Mouse (Mus musculus): Measurements from ENCODE around the gene Adra2b. TPM values are rescaled to one million over a fixed set of nuclear protein-coding genes. Genes with fewer than 3 reads are reported as not detected.
A peak's percentile ranks its signal among the peaks of the same experiment; 100 is the strongest.

Gene Adra2b
- polyA plus RNA-seq (2015; fragmentation: Nextera tagmentation; extraction: Ambion mirVana): 0.60 and 0.72 TPM in 2 replicates

DNA sequence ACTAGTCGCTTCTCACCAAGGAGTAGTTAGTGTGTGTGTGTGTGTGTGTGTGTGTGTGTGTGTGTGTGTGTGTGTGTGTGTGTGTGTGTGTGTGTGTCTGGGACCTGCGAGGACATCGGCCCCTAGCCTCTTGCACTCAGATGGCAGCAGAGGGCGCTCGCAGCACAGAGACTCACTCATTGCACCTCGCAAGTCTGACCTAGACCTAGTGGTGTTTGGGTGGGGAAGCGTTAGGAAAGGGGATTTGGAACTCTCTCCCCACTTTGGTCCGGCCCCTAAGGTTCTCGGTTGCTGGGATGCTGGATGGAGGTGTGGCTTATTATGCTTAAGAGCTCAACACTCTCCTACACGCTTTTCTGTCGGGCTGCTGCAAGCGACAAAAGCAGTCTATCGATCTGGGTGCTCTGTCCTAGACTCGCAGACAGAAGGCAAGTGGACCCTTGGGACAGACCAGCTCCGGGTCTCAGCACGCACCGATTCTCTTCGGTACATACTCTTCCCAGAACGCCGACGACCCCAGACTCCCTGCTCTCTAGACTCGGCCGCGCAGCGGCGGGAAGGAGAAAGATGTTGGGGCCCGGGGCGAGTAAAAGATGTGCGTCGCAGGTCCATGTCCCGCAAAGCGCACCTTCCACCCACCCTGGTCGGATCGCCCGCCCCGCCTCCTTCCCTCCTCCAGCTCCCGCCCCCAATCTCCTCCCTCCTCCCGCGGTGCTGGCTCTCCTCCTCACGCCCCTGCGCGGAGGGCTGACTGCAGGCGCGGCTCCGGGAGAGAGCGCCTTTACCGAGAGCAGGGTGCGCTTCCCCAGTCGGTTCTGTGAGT is at the start of gene Adra2b:
TSS of gene Adra2b (plus strand) at position 750 of the 823 bp plus-strand sequence.
- H3K4me1 ChIP-seq: peaks cover 18% of the 10 kb centered on the region
- H3K4me3 ChIP-seq (replicated peaks): peak within 1 kb of the TSS; percentile 44
- H3K9me3 ChIP-seq (replicated peaks): no peaks in the 10 kb centered on the region
- no peak within 1 kb of the TSS; the same call in 1 of the 2 replicates for H3K9ac ChIP-seq (replicated peaks)
- peaks cover 77% of the 10 kb centered on the region for H3K27me3 ChIP-seq (replicated peaks)
- peak; percentile 83 for ATAC-seq (ENCODE audit: low FRiP score)
- H3K4me2 ChIP-seq: peak within 1 kb of the TSS; percentile 87
- H3K36me3 ChIP-seq: no peaks in the 10 kb centered on the region
- under 1% methylated on average over 48 of the region's 49 CpGs for WGBS
- no peak within 1 kb of the TSS for H3K27ac ChIP-seq (replicated peaks)

DNA sequence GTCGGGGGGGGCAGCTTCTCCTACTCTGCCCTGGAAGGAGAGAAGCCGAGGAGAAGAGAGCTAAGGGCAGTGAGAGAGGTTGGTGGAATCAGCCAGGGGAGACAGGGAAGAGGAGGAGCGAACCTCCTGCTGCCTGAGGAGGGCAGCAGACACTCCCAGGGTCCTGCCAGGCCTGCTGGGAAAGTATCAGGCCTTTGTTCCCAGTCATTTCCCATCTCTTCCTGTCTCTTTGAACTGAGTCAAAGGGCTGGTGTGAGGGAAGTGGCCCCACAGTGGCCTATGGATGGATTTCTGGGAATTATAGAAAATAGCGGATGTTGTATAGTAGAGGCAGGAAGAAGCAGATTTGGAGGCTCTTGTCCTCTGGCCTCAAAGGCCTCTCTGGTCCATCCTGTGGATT is 49.1 kb upstream of the Adra2b start:
- ATAC-seq (ENCODE audit: low FRiP score): no peak
- Histone ChIP-seq H3K4me1 (no peaks in the 10 kb centered on the region), H3K27me3 (replicated peaks) (no peaks in the 10 kb centered on the region), H3K27ac (replicated peaks) (0 out of 2 replicates have a peak overlapping the region, but pooled peaks have one; percentile 28), H3K9me3 (replicated peaks) (no peaks in the 10 kb centered on the region), H3K4me3 (replicated peaks) (no peak overlapping the region), H3K9ac (replicated peaks) (no peak overlapping the region), H3K4me2 (no peak overlapping the region), H3K36me3 (no peaks in the 10 kb centered on the region)
- 64% methylated on average over 4 of the region's 4 CpGs for WGBS

DNA sequence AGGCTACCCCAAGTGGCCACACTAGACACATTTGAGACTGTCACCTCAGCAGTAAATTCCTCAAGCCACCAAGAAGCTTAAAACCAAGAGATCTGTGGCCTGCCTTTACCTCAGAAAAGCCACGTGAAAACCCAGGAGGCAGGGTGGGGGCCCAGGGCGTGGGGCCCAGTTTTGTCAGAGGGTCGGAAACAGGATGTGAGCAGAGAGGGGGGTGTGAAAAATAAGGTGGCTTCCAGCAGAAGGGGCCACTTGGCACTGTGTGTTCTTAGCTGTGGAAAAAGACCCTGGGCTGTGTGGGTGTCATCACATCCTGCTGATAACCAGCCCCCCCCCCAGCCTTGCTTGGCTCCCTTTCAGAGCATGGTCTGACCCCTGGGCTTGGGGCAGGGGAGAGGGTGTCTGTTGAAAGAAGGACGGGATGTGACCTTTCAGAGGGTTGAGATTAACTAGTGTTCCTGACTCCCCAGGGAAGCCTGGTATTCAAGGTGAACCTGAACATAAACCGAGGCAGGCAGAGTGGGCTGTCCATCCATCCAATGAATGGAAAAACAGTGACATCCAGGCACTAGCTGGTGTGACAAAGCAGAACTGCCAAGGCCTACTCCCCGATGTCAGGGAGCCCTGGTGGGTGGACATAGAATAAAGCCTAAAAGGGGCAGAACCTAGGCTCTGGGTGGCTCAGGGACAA is 48.4 kb upstream of the Adra2b start:
- Histone ChIP-seq H3K4me1 (no peaks in the 10 kb centered on the region), H3K9ac (replicated peaks) (no peak overlapping the region), H3K36me3 (no peaks in the 10 kb centered on the region), H3K27ac (replicated peaks) (0 out of 2 replicates have a peak overlapping the region, but pooled peaks have one; percentile 28), H3K4me2 (no peak overlapping the region), H3K27me3 (replicated peaks) (no peaks in the 10 kb centered on the region), H3K9me3 (replicated peaks) (no peaks in the 10 kb centered on the region), H3K4me3 (replicated peaks) (no peak overlapping the region)
- WGBS: 82% methylated on average over 6 of the region's 6 CpGs
- ATAC-seq (ENCODE audit: low FRiP score): no peak

DNA sequence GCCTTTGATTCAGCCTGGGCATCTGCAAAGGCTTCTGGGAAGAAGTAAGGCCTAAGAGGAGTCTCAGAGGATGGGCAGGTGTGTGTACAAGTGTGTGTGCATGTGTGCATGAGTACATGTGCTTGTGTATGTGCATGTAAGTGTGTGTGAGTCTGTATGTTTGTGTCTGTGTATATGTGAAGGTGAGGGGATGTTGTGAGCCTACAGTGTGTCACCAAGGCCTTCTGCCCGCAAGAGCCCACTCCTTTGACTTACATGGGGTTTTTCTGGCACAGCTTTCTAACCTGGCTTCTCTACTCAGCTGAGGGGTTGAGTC is 47.9 kb upstream of the Adra2b start:
- Histone ChIP-seq H3K36me3 (no peaks in the 10 kb centered on the region), H3K9me3 (replicated peaks) (no peaks in the 10 kb centered on the region), H3K4me2 (no peak overlapping the region), H3K27ac (replicated peaks) (no peak overlapping the region), H3K9ac (replicated peaks) (no peak overlapping the region), H3K4me3 (replicated peaks) (no peak overlapping the region), H3K4me1 (no peaks in the 10 kb centered on the region), H3K27me3 (replicated peaks) (no peaks in the 10 kb centered on the region)
- WGBS: 74% methylated on average over 1 of the region's 1 CpGs
- no peak for ATAC-seq (ENCODE audit: low FRiP score)

DNA sequence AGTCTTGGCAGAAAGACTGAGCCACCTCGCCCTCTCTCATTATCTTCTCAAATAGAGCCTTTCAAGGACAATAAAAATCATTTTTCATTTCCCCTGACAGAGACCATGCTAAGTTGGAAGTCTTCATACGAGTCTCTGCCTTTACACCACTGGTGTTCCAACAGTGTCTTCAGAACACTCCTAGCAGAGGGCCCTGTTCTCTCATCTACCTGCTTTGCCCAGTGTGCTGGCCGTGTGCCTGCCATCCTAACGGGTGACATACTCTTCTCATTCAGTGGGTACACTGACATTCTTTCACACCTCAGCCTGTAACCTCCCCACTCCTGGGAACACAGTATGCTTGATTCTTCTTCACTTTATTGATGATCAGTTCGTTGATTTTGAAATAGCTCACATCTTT is 46.6 kb upstream of the Adra2b start:
- Histone ChIP-seq H3K4me1 (no peaks in the 10 kb centered on the region), H3K36me3 (no peaks in the 10 kb centered on the region), H3K4me2 (no peak overlapping the region), H3K27me3 (replicated peaks) (no peaks in the 10 kb centered on the region), H3K9ac (replicated peaks) (no peak overlapping the region), H3K27ac (replicated peaks) (no peak overlapping the region), H3K4me3 (replicated peaks) (no peak overlapping the region), H3K9me3 (replicated peaks) (no peaks in the 10 kb centered on the region)
- no peak for ATAC-seq (ENCODE audit: low FRiP score)
- 74% methylated on average over 5 of the region's 5 CpGs for WGBS

DNA sequence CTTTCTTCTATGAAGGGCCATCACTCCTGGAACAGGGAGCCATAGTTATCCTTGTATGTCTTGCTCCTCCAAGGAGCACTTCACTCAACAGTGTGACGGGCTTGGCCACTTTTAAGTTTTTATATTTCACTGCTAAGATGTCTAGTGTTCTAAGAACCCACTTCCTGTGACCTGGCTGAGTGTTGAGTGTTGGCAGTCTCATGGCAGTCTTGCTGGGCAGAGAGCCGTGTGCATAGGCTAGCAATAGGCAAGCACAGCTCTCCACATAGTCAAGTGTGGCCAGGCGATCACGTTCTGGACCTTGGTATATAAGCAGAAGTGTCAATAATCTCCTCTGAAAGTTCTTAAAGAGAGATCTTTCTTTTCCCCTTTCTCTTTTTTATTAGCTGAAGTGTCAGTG is 44.9 kb upstream of the Adra2b start:
- H3K4me3 ChIP-seq (replicated peaks): no peak overlapping the region
- no peaks in the 10 kb centered on the region for H3K9me3 ChIP-seq (replicated peaks)
- no peak overlapping the region for H3K4me2 ChIP-seq
- H3K4me1 ChIP-seq: no peaks in the 10 kb centered on the region
- no peaks in the 10 kb centered on the region for H3K36me3 ChIP-seq
- 94% methylated on average over 4 of the region's 4 CpGs for WGBS
- no peak overlapping the region for H3K27ac ChIP-seq (replicated peaks)
- no peak overlapping the region for H3K9ac ChIP-seq (replicated peaks)
- no peak for ATAC-seq (ENCODE audit: low FRiP score)
- H3K27me3 ChIP-seq (replicated peaks): no peaks in the 10 kb centered on the region

DNA sequence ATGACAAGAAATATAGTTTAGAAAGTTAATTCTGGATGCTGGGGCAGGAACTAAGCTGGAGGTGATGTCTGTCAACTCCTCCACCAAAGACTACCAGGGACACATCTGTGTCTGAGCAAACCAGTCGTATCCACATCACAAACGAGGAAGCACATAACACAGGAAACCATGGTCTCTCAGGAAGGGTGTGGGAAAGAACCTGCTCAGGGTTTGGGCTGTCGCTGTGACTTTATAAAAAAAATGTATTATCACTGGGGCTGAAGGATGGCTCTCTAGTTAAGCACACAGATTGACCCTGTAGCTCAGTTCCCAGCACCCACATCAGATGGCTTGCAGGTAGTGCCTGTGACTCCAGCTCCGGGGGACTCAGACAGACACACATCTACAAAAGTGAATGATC is 43.9 kb upstream of the Adra2b start:
- no peak overlapping the region for H3K9ac ChIP-seq (replicated peaks)
- no peak overlapping the region for H3K27ac ChIP-seq (replicated peaks)
- WGBS: 81% methylated on average over 4 of the region's 4 CpGs
- no peaks in the 10 kb centered on the region for H3K4me1 ChIP-seq
- H3K9me3 ChIP-seq (replicated peaks): no peaks in the 10 kb centered on the region
- ATAC-seq (ENCODE audit: low FRiP score): no peak
- H3K27me3 ChIP-seq (replicated peaks): no peaks in the 10 kb centered on the region
- no peak overlapping the region for H3K4me3 ChIP-seq (replicated peaks)
- H3K36me3 ChIP-seq: no peaks in the 10 kb centered on the region
- no peak overlapping the region for H3K4me2 ChIP-seq

DNA sequence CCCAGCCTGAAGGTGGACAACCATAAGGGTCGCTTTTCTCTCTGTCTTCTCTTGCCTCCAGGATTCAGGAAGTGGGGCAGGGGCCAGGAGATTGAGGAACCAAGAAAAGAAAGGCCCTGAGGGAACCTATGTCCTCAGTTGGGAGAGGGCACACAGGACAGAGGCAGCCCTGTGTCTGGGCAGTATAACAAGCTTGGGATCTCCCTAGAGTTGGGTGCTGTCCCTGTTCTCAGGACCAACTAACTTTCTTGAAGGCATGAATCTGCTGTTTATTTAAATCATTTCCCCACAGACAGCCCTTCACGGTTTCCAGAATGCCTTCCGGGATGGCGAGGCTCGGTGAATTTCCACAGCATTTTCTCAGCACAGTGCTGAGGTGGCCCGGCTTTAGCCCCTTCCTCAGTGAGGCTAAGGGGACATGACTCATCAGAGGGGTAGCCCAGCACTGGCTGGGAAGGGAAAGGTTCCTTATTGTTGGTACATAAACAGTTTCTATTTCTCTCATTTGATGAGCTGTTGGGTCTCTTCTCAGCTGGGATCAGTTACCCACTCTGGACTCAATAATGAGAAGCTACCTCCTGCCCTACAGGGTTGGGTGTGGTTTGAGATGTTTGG is 40.2 kb upstream of the Adra2b start:
- no peaks in the 10 kb centered on the region for H3K9me3 ChIP-seq (replicated peaks)
- 84% methylated on average over 6 of the region's 6 CpGs for WGBS
- H3K36me3 ChIP-seq: no peaks in the 10 kb centered on the region
- no peaks in the 10 kb centered on the region for H3K4me1 ChIP-seq
- no peak overlapping the region for H3K27ac ChIP-seq (replicated peaks)
- ATAC-seq (ENCODE audit: low FRiP score): no peak
- no peak overlapping the region for H3K4me3 ChIP-seq (replicated peaks)
- H3K27me3 ChIP-seq (replicated peaks): no peaks in the 10 kb centered on the region
- H3K4me2 ChIP-seq: no peak overlapping the region
- H3K9ac ChIP-seq (replicated peaks): no peak overlapping the region

DNA sequence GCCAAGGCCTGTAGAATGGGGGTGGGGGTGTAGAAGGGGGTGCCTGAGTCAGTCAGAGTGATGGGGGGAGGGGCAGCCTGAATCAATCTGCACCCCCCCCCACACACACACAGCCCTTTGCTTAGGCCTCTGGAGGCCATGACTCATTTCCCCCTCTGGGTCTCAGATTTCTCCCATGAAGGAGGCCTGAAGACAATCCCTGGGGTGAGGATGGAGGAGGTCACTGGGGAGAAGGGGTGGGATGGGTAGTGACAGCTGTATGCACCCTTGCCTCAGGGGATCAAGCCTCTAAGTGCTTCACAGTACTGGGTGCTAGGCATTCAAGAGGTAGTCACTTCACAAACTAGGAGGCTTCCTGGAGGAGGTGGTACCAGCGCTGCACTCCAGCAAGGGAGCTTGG is 39.3 kb upstream of the Adra2b start:
- Histone ChIP-seq H3K9ac (replicated peaks) (no peak overlapping the region), H3K36me3 (no peaks in the 10 kb centered on the region), H3K9me3 (replicated peaks) (no peaks in the 10 kb centered on the region), H3K27ac (replicated peaks) (no peak overlapping the region), H3K27me3 (replicated peaks) (no peaks in the 10 kb centered on the region), H3K4me1 (no peaks in the 10 kb centered on the region), H3K4me2 (no peak overlapping the region), H3K4me3 (replicated peaks) (no peak overlapping the region)
- ATAC-seq (ENCODE audit: low FRiP score): no peak
- 91% methylated on average over 1 of the region's 1 CpGs for WGBS

DNA sequence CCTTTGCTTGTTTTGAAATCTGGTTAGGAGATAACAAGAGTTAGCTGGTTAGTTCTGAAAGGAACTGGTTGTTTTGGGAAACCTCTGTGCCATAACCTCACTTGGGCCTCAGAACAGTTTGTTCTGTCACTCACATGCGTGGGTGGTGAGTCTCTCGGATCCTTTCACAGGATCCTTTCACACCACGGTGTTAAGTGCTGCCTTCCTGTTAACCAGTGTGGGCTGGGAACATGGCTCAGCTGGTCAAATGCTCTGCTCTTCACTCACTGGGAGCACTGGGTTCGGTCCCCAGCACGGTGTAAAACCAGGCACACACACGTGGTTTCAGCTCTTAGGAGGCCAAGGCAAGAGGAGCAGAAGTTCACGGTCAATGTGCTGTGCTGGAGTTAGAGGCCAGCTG is 38.6 kb upstream of the Adra2b start:
- Histone ChIP-seq H3K27me3 (replicated peaks) (no peaks in the 10 kb centered on the region), H3K9ac (replicated peaks) (no peak overlapping the region), H3K9me3 (replicated peaks) (no peaks in the 10 kb centered on the region), H3K4me2 (no peak overlapping the region), H3K4me3 (replicated peaks) (no peak overlapping the region), H3K4me1 (no peaks in the 10 kb centered on the region), H3K36me3 (no peaks in the 10 kb centered on the region), H3K27ac (replicated peaks) (no peak overlapping the region)
- WGBS: 77% methylated on average over 7 of the region's 7 CpGs
- ATAC-seq (ENCODE audit: low FRiP score): no peak

DNA sequence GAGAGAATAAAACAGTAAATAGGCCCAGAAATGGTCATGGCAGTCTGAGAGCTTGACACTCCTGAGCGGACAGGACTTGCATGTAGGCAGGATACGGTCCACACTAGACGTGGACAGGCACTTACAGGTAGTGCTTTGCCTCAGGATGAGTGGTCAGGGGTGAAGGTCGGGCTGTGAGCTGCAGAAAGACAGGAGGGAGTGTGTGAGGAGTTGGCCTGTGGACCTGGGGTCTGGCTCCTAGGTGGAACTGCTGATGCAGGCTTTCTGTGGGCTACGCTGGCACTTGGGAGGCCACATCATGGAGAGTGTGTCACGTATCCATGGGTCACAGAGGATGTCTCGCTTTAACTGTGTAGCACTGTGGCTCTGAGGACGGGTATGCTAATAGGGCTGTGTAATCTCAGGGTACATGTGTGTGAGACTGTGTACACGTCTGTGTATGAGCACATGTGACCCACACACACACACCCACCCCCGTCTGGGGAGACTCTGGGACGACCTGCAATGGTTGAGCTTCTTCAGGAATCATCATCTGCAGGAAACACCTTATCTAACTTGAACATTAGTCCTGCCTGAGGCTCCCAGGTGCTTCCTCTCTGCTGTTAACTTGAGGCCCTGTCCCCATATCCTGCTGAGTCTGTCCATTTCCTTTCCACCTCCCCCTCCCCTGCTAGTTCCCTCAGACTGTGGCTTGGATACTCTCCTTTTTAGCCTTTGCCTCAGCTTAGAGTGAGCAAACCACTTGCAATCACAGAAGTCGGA is 34.7 kb upstream of the Adra2b start:
- Histone ChIP-seq H3K9ac (replicated peaks) (no peak overlapping the region), H3K27me3 (replicated peaks) (no peaks in the 10 kb centered on the region), H3K36me3 (no peaks in the 10 kb centered on the region), H3K9me3 (replicated peaks) (no peaks in the 10 kb centered on the region), H3K4me2 (no peak overlapping the region), H3K4me1 (no peaks in the 10 kb centered on the region), H3K27ac (replicated peaks) (no peak overlapping the region), H3K4me3 (replicated peaks) (no peak overlapping the region)
- 80% methylated on average over 12 of the region's 12 CpGs for WGBS
- ATAC-seq (ENCODE audit: low FRiP score): no peak
